Mouse (Mus musculus): ENCODE results near the gene Rnls. TPM values are rescaled to one million over a fixed set of nuclear protein-coding genes. Genes with fewer than 3 reads are reported as not detected.

Rnls gene
- polyA plus RNA-seq, 1 experiment from 2014 or later = 3.1 TPM

DNA sequence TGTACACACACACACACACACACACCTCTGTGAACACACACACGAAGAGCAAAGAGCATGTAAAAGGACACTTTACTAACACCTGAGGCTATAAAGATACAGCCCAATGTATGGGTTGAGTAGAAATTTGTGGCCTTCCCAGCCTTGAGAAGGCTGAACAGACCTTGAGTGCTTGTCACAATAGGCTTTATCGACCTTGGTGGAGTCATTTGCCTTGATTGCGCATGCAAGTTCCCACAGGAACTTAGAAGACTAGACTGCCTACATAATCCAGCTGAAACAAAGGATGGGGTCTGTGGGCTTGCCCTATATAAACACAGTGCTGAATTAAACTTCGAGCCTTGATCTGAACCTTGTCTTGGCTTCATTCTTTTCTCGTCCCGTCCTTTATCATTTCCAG is 288.2 kb downstream of the Rnls start:
- H3K27me3 ChIP-seq (ENCODE audit: insufficient read depth, low read length) = no peaks in the 10 kb centered on the region
- no peak for ATAC-seq
- TF ChIP-seq EP300 (IDR thresholded peaks at IDR 0.05; ENCODE audit: low read depth) (no peak), CTCF (IDR thresholded peaks at IDR 0.05; ENCODE audit: low read depth) (no peak)

DNA sequence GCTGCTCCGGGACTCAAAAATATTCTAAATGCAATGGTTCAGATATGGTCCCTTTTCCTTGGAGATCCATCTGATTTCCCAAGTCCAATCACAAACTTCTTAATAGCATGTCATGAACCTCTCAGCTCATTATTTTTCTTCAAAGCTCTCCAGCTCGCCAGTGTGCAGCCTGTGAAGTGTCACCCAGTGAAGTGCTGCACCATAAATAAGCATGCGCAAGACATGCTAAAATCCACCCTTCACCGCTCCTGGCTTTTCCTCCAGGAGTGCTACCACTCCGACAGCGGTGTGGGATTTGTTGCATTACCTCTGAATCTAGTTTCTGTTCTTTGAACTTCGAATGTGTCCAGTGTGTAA is 289.3 kb downstream of the Rnls start:
- Histone ChIP-seq H3K4me2 (ENCODE audit: low read depth, low read length) (no peak overlapping the region), H3K9ac (replicated peaks) (no peak overlapping the region), H3K4me3 (ENCODE audit: low read depth, low read length) (no peak overlapping the region), H3K4me1 (ENCODE audit: insufficient read depth) (peaks cover 24% of the 10 kb centered on the region), H3K27ac (ENCODE audit: low read depth) (no peak overlapping the region), H3K36me3 (replicated peaks; ENCODE audit: insufficient read depth, low read length) (no peaks in the 10 kb centered on the region), H3K9me3 (ENCODE audit: low read length) (no peaks in the 10 kb centered on the region), H3K27me3 (ENCODE audit: insufficient read depth, low read length) (no peaks in the 10 kb centered on the region)
- ATAC-seq (no peak), DNase-seq (no peak)
- WGBS (ENCODE audit: insufficient replicate concordance) = 77% methylated on average over 7 of the region's 7 CpGs
- TF ChIP-seq EP300 (IDR thresholded peaks at IDR 0.05; ENCODE audit: low read depth) (no peak), CTCF (IDR thresholded peaks at IDR 0.05; ENCODE audit: low read depth) (no peak)

More for the DNA sequence above, 288.2 kb downstream of the Rnls start:
- peaks cover 24% of the 10 kb centered on the region for H3K4me1 ChIP-seq (ENCODE audit: insufficient read depth)
- no peak overlapping the region for H3K27ac ChIP-seq (ENCODE audit: low read depth)
- H3K9ac ChIP-seq (replicated peaks) = no peak overlapping the region
- no peaks in the 10 kb centered on the region for H3K36me3 ChIP-seq (replicated peaks; ENCODE audit: insufficient read depth, low read length)
- no peaks in the 10 kb centered on the region for H3K9me3 ChIP-seq (ENCODE audit: low read length)
- no peak overlapping the region for H3K4me2 ChIP-seq (ENCODE audit: low read depth, low read length)
- no peak overlapping the region for H3K4me3 ChIP-seq (ENCODE audit: low read depth, low read length)
- WGBS (ENCODE audit: insufficient replicate concordance) = 84% methylated on average over 6 of the region's 6 CpGs
- DNase-seq = no peak

GRCm38 (mm10) chr19:33102008-33102782 is 289.9 kb downstream of the Rnls start:
- H3K9ac ChIP-seq (replicated peaks) = no peak overlapping the region
- DNase-seq = no peak
- H3K27me3 ChIP-seq (ENCODE audit: insufficient read depth, low read length) = no peaks in the 10 kb centered on the region
- no peaks in the 10 kb centered on the region for H3K9me3 ChIP-seq (ENCODE audit: low read length)
- WGBS (ENCODE audit: insufficient replicate concordance) = 26% methylated on average over 7 of the region's 7 CpGs
- ATAC-seq = no peak
- H3K4me1 ChIP-seq (ENCODE audit: insufficient read depth) = peaks cover 24% of the 10 kb centered on the region
- H3K4me3 ChIP-seq (ENCODE audit: low read depth, low read length) = peak overlapping the region; percentile 33; the same call in 1 of the 2 replicates
- TF ChIP-seq EP300 (IDR thresholded peaks at IDR 0.05; ENCODE audit: low read depth) (no peak; the same call in 1 of the 2 replicates), CTCF (IDR thresholded peaks at IDR 0.05; ENCODE audit: low read depth) (no peak)
- H3K36me3 ChIP-seq (replicated peaks; ENCODE audit: insufficient read depth, low read length) = no peaks in the 10 kb centered on the region
- peak overlapping the region; percentile 64 for H3K4me2 ChIP-seq (ENCODE audit: low read depth, low read length)
- H3K27ac ChIP-seq (ENCODE audit: low read depth) = peak overlapping the region; percentile 82

DNA sequence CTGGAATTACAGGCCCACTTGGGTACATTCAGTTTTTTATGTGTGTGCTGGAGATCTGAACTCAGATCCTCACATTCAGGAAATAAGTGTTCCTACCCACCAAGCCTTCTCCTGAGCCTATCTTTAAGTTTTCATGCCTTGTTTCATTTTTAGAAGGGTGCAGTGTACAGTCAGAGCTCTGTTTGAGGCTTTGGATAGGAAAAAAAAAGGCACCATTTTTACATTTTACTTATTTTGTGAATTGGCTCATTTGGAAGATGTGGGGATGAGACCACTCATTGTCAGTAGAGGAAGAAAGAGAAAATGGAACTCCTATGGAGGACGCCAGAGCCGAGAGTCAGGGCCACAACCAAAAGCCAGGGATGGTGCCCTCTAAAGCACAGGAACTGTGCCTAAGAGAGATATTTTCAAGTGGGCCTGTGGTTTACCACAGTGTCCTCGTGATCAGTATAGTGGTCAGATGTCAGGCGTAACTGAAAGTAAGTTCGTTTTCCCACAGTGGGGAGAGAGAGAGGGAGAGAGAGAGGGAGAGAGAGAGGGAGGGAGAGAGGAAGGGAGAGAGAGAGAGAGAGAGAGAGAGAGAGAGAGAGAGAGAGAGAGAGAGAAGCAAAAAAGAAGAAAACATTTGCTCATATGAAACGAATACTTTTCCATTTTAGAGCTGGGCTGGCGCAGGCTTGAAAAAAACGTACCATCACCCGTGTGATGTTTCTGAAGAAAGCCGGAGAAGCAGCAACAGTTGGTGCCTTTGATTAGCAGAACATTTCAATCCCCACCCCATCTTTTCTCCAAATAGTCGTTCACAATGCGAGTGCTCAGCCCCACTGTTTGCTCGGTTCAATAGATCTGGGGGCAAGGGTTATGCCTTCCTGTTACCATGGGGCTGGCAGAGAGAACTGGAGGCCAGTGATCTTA is 290.7 kb downstream of the Rnls start:
- Histone ChIP-seq H3K9ac (replicated peaks) (peak overlapping the region; percentile 23), H3K4me1 (ENCODE audit: insufficient read depth) (peaks cover 24% of the 10 kb centered on the region), H3K27ac (ENCODE audit: low read depth) (peak overlapping the region; percentile 82), H3K36me3 (replicated peaks; ENCODE audit: insufficient read depth, low read length) (no peaks in the 10 kb centered on the region), H3K4me2 (ENCODE audit: low read depth, low read length) (peak overlapping the region; percentile 64), H3K9me3 (ENCODE audit: low read length) (no peaks in the 10 kb centered on the region), H3K27me3 (ENCODE audit: insufficient read depth, low read length) (no peaks in the 10 kb centered on the region), H3K4me3 (ENCODE audit: low read depth, low read length) (peak overlapping the region; percentile 33)
- 10% methylated on average over 13 of the region's 13 CpGs for WGBS (ENCODE audit: insufficient replicate concordance)
- DNase-seq = peak; percentile 51
- TF ChIP-seq CTCF (IDR thresholded peaks at IDR 0.05; ENCODE audit: low read depth) (no peak), EP300 (IDR thresholded peaks at IDR 0.05; ENCODE audit: low read depth) (peak; percentile 54; the same call in 1 of the 2 replicates)
- peak; percentile 81 for ATAC-seq

- H3K27ac ChIP-seq (ENCODE audit: low read depth) = peak overlapping the region; percentile 82
- H3K9me3 ChIP-seq (ENCODE audit: low read length) = no peaks in the 10 kb centered on the region
- H3K4me1 ChIP-seq (ENCODE audit: insufficient read depth) = peaks cover 24% of the 10 kb centered on the region
- ATAC-seq (no peak), DNase-seq (no peak)
- H3K9ac ChIP-seq (replicated peaks) = no peak overlapping the region
- peak overlapping the region; percentile 64 for H3K4me2 ChIP-seq (ENCODE audit: low read depth, low read length)
- H3K4me3 ChIP-seq (ENCODE audit: low read depth, low read length) = no peak overlapping the region
- no peaks in the 10 kb centered on the region for H3K27me3 ChIP-seq (ENCODE audit: insufficient read depth, low read length)
- TF ChIP-seq EP300 (IDR thresholded peaks at IDR 0.05; ENCODE audit: low read depth) (no peak), CTCF (IDR thresholded peaks at IDR 0.05; ENCODE audit: low read depth) (no peak)
- H3K36me3 ChIP-seq (replicated peaks; ENCODE audit: insufficient read depth, low read length) = no peaks in the 10 kb centered on the region
- WGBS (ENCODE audit: insufficient replicate concordance) = 53% methylated on average over 3 of the region's 3 CpGs
Measured at GRCm38 (mm10) chr19:33100598-33100997, 291.5 kb downstream of the Rnls start.

DNA sequence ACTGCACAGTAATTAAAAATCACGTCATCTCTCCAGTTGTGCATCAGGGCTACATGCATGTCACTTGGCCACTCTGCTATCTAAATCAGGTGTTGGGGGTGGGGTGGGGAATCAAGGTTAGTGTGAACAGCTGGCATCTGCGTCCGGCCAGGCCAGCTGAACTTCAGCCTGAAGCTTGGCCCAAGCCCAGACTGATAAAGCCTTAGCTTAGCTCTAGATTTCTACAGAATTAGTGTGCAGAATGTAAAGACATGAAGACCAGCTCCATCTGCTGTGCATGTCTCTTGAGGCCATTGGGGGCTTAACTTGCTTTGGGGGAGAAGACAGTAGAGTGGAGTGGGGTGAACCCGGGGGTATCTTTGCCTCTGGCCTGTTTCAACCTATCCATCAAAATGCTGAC is 292.1 kb downstream of the Rnls start:
- 0 out of 2 replicates have a peak overlapping the region, but pooled peaks have one; percentile 22 for H3K4me2 ChIP-seq (ENCODE audit: low read depth, low read length)
- WGBS (ENCODE audit: insufficient replicate concordance) = 30% methylated on average over 4 of the region's 4 CpGs
- H3K4me1 ChIP-seq (ENCODE audit: insufficient read depth) = peaks cover 24% of the 10 kb centered on the region
- H3K27me3 ChIP-seq (ENCODE audit: insufficient read depth, low read length) = no peaks in the 10 kb centered on the region
- no peaks in the 10 kb centered on the region for H3K9me3 ChIP-seq (ENCODE audit: low read length)
- TF ChIP-seq CTCF (IDR thresholded peaks at IDR 0.05; ENCODE audit: low read depth) (no peak), EP300 (IDR thresholded peaks at IDR 0.05; ENCODE audit: low read depth) (no peak)
- ATAC-seq (peak; percentile 77), DNase-seq (peak; percentile 70)
- no peak overlapping the region for H3K4me3 ChIP-seq (ENCODE audit: low read depth, low read length)
- no peak overlapping the region for H3K9ac ChIP-seq (replicated peaks)
- no peaks in the 10 kb centered on the region for H3K36me3 ChIP-seq (replicated peaks; ENCODE audit: insufficient read depth, low read length)
- peak overlapping the region; percentile 82 for H3K27ac ChIP-seq (ENCODE audit: low read depth)
